Mouse (Mus musculus) ovary, postnatal 36 days (tissue): ENCODE measurements around the gene Ppp4r2.

Source experiments
- DNase-seq: peaks from one replicate; pipeline ENCODE4 v3.0.0; 2022; ENCODE audit warnings: low spot score, mixed read lengths

Gene Ppp4r2

DNA sequence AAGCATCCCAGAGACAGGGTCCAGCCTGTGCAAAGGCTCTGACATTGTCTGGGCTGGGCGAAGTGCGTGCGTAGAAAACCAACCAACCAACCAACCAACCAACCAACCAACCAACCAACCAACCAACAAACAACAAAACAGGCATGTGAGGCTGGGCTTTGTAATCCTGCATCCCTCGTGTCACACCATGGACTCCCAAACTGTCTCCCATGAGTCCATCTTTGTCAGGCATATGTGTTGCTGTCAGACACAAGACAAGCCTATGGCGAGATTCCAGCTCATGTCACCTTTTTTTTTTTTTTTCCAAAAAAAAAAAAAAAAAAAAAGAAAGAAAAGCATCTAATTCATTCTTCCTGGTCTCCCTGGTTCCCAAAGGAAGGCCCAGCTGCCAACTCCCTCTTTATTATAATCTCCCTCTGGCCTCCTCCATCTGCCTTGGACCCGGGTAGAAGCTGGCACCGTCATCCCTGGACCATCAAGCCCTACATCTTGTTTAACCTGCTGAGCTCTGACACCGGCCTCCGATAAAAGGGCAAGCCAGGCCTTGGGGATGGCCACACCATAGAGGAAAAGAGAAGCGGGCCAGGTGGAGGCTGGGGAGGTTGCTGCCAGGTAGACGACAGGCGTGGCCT lies 51.3 kb downstream of the Ppp4r2 start:
- DNase-seq: no peak

DNA sequence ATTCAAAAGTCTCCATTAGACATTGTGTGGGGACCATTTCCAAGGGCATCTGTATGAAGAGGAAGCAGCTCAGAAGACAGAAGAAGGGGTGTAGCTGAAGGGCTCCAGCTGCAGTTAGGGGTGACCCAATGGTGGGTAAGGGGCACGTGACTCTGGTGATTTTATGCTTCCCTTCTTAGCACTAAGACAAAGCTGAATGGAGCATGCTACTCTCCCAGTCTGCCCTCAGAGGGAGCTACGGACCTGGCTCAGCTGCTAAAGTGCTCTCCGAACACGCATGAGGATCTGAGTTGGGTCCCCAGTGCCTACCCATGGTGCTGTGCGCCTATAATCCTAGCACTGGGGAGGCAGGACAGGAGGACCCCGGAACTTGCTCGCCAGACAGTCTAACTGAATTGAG lies 52.0 kb downstream of the Ppp4r2 start:
- DNase-seq: no peak

DNA sequence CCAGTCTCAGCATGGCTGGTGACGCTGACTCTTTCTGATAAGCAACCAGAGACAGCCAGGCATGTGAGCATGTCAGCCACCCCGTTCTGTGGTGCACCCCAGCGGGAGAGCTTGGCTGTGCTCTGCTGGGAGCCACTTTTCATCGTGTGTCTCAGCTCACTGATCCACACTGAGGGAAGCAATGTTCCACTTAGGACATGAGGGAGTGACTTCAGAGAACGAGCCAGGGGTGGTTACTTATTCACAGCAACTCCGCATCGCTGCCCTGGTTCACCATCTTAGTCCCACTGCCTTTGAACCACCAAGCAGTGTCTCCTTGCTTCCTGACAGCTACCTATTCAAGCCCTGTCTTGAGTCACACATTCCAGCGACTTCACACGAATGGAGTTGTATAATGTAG lies 53.6 kb downstream of the Ppp4r2 start:
- no peak for DNase-seq

DNA sequence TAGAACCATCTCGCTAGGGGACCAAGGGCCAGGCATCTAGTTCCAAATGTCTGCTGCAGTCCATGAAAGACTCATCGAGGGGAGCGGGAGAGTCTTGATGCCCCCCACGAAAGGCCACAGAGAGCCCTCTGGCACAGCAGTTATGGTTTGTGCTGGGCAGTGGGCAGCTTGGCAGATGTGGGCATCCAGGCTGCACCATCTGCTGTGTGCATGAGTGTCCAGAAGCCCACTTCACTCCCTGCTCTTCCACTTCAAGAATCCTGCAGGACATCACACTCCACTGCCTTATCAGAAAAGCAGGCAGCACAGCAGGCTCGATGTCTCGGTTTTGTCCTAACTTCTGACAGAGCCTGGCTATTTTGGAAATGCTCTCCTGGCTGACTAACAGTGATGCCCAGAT lies 55.9 kb downstream of the Ppp4r2 start:
- no peak for DNase-seq

DNA sequence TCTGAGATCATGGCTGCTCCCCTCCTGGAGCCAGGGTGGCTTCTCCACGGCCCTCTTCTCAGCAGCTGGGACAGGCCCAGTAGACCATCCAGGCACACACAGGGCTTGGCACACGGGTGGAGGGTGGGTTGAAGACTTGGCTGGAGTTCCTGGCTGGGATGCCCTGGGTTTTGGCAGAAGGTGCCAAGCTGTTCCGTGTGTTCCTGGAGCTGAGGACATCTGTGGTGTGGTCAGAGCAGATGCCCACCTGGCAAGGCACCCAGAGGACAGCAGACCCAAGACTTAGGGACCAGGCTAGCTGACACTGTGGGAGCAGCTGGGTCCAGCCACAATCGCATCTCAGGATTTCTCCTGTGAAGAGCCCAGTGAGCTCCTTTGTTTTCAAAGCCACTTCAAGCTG lies 59.1 kb downstream of the Ppp4r2 start:
- DNase-seq: no peak

DNA sequence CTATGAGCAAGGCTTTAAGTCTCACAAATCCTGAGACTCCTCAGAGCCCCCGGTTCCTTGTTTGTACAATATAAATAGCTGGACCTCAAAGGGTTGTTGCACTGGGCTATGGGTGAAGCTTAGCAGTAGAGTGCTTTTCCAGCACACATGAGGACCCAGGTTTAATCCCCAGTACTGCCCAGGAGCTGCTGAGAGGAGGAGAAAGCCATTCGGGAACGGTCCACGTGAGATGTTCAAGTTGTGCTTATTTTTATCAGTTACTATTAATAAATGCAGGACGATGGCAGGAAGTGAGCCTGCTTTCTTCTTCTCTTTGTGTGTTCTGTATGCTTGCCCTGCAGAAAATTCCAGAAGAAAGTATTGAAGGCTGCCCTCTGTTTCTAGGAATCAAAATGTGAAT lies 59.7 kb downstream of the Ppp4r2 start:
- no peak for DNase-seq

DNA sequence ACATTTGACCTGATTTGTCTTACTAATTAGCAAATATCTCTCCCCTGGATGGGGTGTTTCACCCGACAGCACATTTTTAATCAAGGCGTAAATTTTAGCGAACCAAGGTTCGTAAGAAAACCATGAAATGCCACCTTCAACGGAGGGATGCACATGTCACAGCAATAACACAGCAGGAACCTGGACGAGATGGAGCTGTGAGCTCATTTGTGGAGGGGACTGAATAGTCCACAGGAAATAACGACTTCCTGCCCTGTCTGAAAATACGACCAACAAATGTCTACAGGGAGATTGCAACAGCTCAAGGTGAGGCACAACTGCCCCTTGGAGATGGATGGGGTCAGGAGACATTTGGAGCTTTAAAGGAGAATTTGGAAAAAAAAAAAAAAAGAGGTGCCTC lies 61.8 kb downstream of the Ppp4r2 start:
- no peak for DNase-seq

DNA sequence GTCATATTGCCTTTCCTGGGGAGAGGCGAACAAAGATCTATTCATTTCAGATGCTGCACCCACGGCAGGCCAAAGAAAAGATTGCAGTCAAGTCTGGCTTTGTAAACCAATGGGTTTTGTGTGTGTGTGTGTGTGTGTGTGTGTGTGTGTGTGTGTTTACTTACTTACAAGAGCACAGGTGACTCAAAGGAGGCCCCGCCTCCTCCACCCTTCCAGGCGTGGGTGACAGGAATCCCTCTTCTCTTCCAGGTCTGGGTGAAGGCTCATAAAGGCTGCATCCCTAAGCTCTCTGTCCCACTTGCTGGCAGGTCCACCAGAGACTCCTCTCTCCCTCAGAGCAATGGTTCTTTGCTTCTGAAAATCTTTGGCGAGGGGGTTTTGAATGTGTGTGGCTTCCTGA lies 63.5 kb downstream of the Ppp4r2 start:
- DNase-seq: no peak

DNA sequence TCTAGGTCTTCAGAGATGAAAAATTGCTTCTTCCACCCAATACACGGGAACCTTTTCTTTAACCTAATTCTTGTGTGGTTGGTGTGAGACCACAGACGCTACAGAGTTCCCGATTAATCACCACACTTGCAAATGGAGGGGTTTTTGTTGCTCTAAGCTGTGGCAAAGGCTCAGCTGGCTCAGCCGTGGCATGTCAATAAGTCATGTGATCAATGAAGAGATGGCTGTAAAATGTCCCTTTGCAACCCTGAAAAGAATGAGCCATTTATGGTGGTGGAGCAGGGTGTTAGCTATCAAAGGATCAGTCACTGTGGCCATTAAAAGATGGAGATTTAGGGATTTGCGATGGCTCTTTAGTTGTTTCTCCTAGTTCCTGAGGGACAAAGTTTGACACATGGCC lies 71.0 kb downstream of the Ppp4r2 start:
- DNase-seq: no peak

DNA sequence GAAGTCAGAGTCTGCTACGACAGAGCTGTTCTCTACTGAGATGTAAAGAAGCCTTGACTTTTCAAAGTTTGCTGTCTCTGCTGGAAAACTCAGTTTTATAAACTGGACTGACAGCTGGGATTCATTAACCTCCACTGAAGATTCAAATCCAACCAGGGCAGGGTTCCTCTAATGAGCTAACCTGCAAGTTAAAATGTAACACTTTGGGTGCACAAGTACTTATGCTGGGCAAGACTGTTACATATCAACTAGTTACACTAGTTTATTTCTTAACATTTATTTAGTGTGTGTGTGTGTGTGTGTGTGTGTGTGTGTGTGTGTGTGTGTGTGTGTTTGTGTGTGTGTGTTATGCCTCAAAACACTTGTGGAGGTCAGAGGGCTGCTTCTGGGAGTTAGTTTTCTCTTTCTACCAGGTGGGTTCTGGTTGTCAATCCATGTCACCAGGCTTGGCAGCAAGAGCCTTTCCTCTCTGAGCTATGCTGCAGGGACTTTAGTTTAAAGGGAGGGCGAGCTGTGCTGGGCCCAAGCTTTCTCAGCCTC lies 76.8 kb downstream of the Ppp4r2 start:
- DNase-seq: no peak
